Mouse (Mus musculus): ENCODE measurements around the gene Cpa1.

DNA sequence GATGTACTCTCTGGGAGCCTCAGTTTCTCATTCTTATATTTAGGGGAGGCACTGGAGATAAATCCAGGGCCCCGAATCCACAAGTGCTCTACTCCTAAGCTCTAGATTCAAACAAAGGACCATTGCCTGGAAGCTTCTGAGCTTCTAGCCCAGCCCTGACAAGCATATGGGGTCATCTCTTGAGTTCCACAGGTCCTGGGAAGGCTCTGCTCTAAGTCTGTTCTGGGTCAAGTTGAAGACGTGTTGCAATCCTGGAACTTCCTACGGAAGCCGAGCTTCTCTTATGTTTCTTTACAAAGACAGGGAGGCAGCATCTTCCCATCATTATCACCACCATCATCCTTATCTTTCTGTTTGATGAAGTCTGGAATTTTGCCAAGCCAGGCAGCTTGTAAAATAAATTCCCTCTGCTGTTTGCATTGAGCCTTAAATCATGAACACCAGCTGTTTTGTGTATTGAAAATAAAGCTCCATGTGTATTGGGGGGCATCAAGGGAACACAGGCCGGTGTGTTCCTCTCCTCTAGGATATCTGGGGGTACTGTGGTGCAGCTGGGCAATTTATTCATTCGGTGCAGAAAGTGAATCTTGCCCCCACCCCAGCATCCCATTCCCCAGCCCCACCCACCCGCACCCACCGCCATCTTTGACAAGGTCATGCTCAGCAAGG is 42.7 kb upstream of the Cpa1 start:
- TF ChIP-seq CTCF (IDR thresholded peaks at IDR 0.05; ENCODE audit: extremely low read depth, insufficient read depth, insufficient read length, insufficient replicate concordance): no peak
- no peak for TF ChIP-seq POLR2A (IDR thresholded peaks at IDR 0.05; ENCODE audit: low read depth, low read length)
